Mouse (Mus musculus) heart, adult 2 months (tissue): ENCODE results near the gene Spred3.

Experiments
- CTCF ChIP-seq: fragments of 200-600 bp; IDR thresholded peaks from 2 replicates; pipeline ENCODE4 v1.8.1; 2022; ENCODE audit warnings: antibody characterized with exemption, mild to moderate bottlenecking, moderate library complexity
- EP300 ChIP-seq: fragments of 200-500 bp; IDR thresholded peaks from 2 replicates; pipeline ENCODE4 v1.6.1; 2011; ENCODE audit warnings: low read depth, low read length, control low read depth; ENCODE audit not compliant: insufficient read depth
- POLR2A ChIP-seq: fragments of 200-500 bp; IDR thresholded peaks from 2 replicates; pipeline ENCODE4 v1.6.1; 2011; ENCODE audit warnings: mild to moderate bottlenecking, low read depth, low read length, control low read depth; ENCODE audit not compliant: insufficient read depth

DNA sequence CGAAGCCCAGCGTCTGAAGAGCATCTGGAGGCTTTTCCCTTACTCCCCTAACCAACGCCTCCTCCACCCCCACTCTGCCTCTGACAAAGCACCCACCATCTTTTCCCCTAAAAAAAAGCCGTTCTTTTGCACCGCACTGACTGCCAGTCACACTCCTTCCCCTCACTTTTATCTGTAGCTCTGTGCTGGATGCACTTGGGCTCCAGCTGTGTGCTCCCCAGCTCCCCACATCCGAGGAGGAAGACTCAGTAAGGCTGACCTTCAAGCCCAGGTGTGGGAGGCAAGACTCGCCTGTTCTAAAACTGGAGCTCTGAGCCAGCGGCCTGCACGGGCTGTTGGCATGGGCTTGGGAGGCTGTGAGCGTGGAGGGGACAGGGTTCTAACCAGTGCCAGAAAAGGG, 18.7 kb downstream of the Spred3 start:
- no peak for TF ChIP-seq CTCF
- TF ChIP-seq POLR2A, result no peak
- no peak for TF ChIP-seq EP300
